Mouse (Mus musculus): Measurements from ENCODE around the gene Calr. TPM values are rescaled to one million over a fixed set of nuclear protein-coding genes. Genes with fewer than 3 reads are reported as not detected.

The Calr gene
- polyA plus RNA-seq, 1 experiment from 2014 or later = 641 TPM

Small RNA genes lying within 50 kb of the gene (microRNA-seq; reads per million reads assigned to microRNA genes)
- 2.7 reads per million, percentile 9 among the genes with 10 or more reads in this experiment for gene Mir7069

Other genes with a start within 250 kb of the Calr start
- gene Ier2, start 184.1 kb downstream of the Calr start, polyA plus RNA-seq (2015; fragmentation: Nextera tagmentation; extraction: Ambion mirVana) = 43.0 and 43.3 TPM in 2 replicates
- gene Trmt1, start 160.6 kb downstream of the Calr start, polyA plus RNA-seq (2015; fragmentation: Nextera tagmentation; extraction: Ambion mirVana) = 43.2 and 46.7 TPM in 2 replicates
- 11.7 and 14.4 TPM in 2 replicates for gene Nacc1, start 159.1 kb downstream of the Calr start, polyA plus RNA-seq (2015; fragmentation: Nextera tagmentation; extraction: Ambion mirVana)
- 10.2 and 12.0 TPM in 2 replicates for gene Lyl1, start 145.5 kb downstream of the Calr start, polyA plus RNA-seq (2015; fragmentation: Nextera tagmentation; extraction: Ambion mirVana)
- 3.1 and 4.7 TPM in 2 replicates for gene G430095P16Rik, start 123.9 kb downstream of the Calr start, polyA plus RNA-seq (2015; fragmentation: Nextera tagmentation; extraction: Ambion mirVana)
- gene Nfix, start 46.6 kb downstream of the Calr start, polyA plus RNA-seq (2015; fragmentation: Nextera tagmentation; extraction: Ambion mirVana) = 12.7 and 15.9 TPM in 2 replicates
- gene Dand5, start 24.1 kb downstream of the Calr start, polyA plus RNA-seq (2015; fragmentation: Nextera tagmentation; extraction: Ambion mirVana) = 6.6 and 6.8 TPM in 2 replicates
- 47.7 and 48.3 TPM in 2 replicates for gene Gadd45gip1, start 15.4 kb downstream of the Calr start, polyA plus RNA-seq (2015; fragmentation: Nextera tagmentation; extraction: Ambion mirVana)
- 128 and 131 TPM in 2 replicates for gene Rad23a, start 6.3 kb downstream of the Calr start, polyA plus RNA-seq (2015; fragmentation: Nextera tagmentation; extraction: Ambion mirVana)
- gene Farsa, start 10.1 kb upstream of the Calr start, polyA plus RNA-seq (2015; fragmentation: Nextera tagmentation; extraction: Ambion mirVana) = 63.2 and 64.4 TPM in 2 replicates
- gene Syce2, start 25.2 kb upstream of the Calr start, polyA plus RNA-seq (2015; fragmentation: Nextera tagmentation; extraction: Ambion mirVana) = 26.2 and 35.4 TPM in 2 replicates
- 43.1 and 46.0 TPM in 2 replicates for gene Gcdh, start 47.0 kb upstream of the Calr start, polyA plus RNA-seq (2015; fragmentation: Nextera tagmentation; extraction: Ambion mirVana)
- 1.3 and 1.4 TPM in 2 replicates for gene Klf1, start 55.0 kb upstream of the Calr start, polyA plus RNA-seq (2015; fragmentation: Nextera tagmentation; extraction: Ambion mirVana)
- 5.2 and 6.3 TPM in 2 replicates for gene Dnase2a, start 61.6 kb upstream of the Calr start, polyA plus RNA-seq (2015; fragmentation: Nextera tagmentation; extraction: Ambion mirVana)
- 0.09 and 0.14 TPM in 2 replicates for gene Mast1, start 90.4 kb upstream of the Calr start, polyA plus RNA-seq (2015; fragmentation: Nextera tagmentation; extraction: Ambion mirVana)
- 0.24 and 0.38 TPM in 2 replicates for gene Rtbdn, start 100.1 kb upstream of the Calr start, polyA plus RNA-seq (2015; fragmentation: Nextera tagmentation; extraction: Ambion mirVana)
- not detected in 2 replicates for gene Gm49661, start 122.5 kb upstream of the Calr start, polyA plus RNA-seq (2015; fragmentation: Nextera tagmentation; extraction: Ambion mirVana)
- gene Prdx2, start 122.7 kb upstream of the Calr start, polyA plus RNA-seq (2015; fragmentation: Nextera tagmentation; extraction: Ambion mirVana) = 591 and 662 TPM in 2 replicates
- 80.2 and 82.7 TPM in 2 replicates for gene Rnaseh2a, start 122.8 kb upstream of the Calr start, polyA plus RNA-seq (2015; fragmentation: Nextera tagmentation; extraction: Ambion mirVana)
- 11.7 and 15.3 TPM in 2 replicates for gene Junb, start 131.8 kb upstream of the Calr start, polyA plus RNA-seq (2015; fragmentation: Nextera tagmentation; extraction: Ambion mirVana)
- gene Hook2, start 143.7 kb upstream of the Calr start, polyA plus RNA-seq (2015; fragmentation: Nextera tagmentation; extraction: Ambion mirVana) = 8.9 and 9.1 TPM in 2 replicates
- gene Best2, start 167.6 kb upstream of the Calr start, polyA plus RNA-seq (2015; fragmentation: Nextera tagmentation; extraction: Ambion mirVana) = not detected in 2 replicates
- gene Asna1, start 178.3 kb upstream of the Calr start, polyA plus RNA-seq (2015; fragmentation: Nextera tagmentation; extraction: Ambion mirVana) = 111 and 112 TPM in 2 replicates
- 61.9 and 76.5 TPM in 2 replicates for gene Trir, start 179.9 kb upstream of the Calr start, polyA plus RNA-seq (2015; fragmentation: Nextera tagmentation; extraction: Ambion mirVana)
- gene Tnpo2, start 190.0 kb upstream of the Calr start, polyA plus RNA-seq (2015; fragmentation: Nextera tagmentation; extraction: Ambion mirVana) = 18.8 and 21.5 TPM in 2 replicates
- gene Fbxw9, start 213.1 kb upstream of the Calr start, polyA plus RNA-seq (2015; fragmentation: Nextera tagmentation; extraction: Ambion mirVana) = 19.5 and 20.6 TPM in 2 replicates
- gene Gm5741, start 221.0 kb upstream of the Calr start, polyA plus RNA-seq (2015; fragmentation: Nextera tagmentation; extraction: Ambion mirVana) = not detected in 2 replicates
- gene Dhps, start 224.8 kb upstream of the Calr start, polyA plus RNA-seq (2015; fragmentation: Nextera tagmentation; extraction: Ambion mirVana) = 48.5 and 51.5 TPM in 2 replicates
- gene Wdr83os, start 233.8 kb upstream of the Calr start, polyA plus RNA-seq (2015; fragmentation: Nextera tagmentation; extraction: Ambion mirVana) = 115 TPM in 2 replicates
- 46.6 and 47.0 TPM in 2 replicates for gene Wdr83, start 234.4 kb upstream of the Calr start, polyA plus RNA-seq (2015; fragmentation: Nextera tagmentation; extraction: Ambion mirVana)
- gene Man2b1, start 236.3 kb upstream of the Calr start, polyA plus RNA-seq (2015; fragmentation: Nextera tagmentation; extraction: Ambion mirVana) = 33.9 and 39.3 TPM in 2 replicates

Data from heart, embryonic 16.5 days (tissue).